Mouse (Mus musculus) CH12.LX (cell line): Measurements from ENCODE around the gene Sart3. TPM values are rescaled to one million over a fixed set of nuclear protein-coding genes. Genes with fewer than 3 reads are reported as not detected.

Source experiments
- DNase-seq: peaks from one replicate; pipeline ENCODE4 v3.0.0-alpha.2; 2013; ENCODE audit errors: extremely low read depth
- H3K27ac ChIP-seq: 2 replicates; pipeline ENCODE4 v1.5.1; 2012; ENCODE audit warnings: low read depth, mild to moderate bottlenecking, control low read depth, moderate library complexity; ENCODE audit not compliant: insufficient read depth
- H3K27me3 ChIP-seq: replicated peaks from 2 replicates; pipeline ENCODE3; 2012; ENCODE audit warnings: inconsistent platforms
- H3K36me3 ChIP-seq, 2 experiments: replicated peaks in 1 of 2; 2 replicates each; pipeline versions ENCODE3 to v1.6.1; 2012; ENCODE audit warnings: inconsistent platforms in 1 of 2, low read length in 1 of 2, mild to moderate bottlenecking in 1 of 2, mixed read lengths in 1 of 2, moderate library complexity in 1 of 2; ENCODE audit not compliant: control insufficient read depth in 1 of 2, insufficient read depth in 1 of 2
- H3K4me1 ChIP-seq, 2 experiments: 2 replicates each; pipeline ENCODE4 v1.6.1; 2012; ENCODE audit warnings: inconsistent platforms in 1 of 2, moderate library complexity in 1 of 2; ENCODE audit not compliant: insufficient read depth in 2 of 2, control insufficient read depth in 1 of 2
- H3K4me2 ChIP-seq: 2 replicates; pipeline ENCODE4 v1.6.1; 2012; ENCODE audit warnings: low read depth, mild to moderate bottlenecking, control low read depth; ENCODE audit not compliant: poor library complexity, insufficient read depth, severe bottlenecking
- H3K4me3 ChIP-seq, 3 experiments: fragments of 150-350 bp in 1 of 3; sonication (generic) in 1 of 3; replicated peaks in 1 of 3; 2 replicates each; pipeline versions ENCODE3 to v1.5.1; 2011 to 2012; ENCODE audit warnings: low read depth in 2 of 3, low read length in 2 of 3, mild to moderate bottlenecking in 2 of 3, moderate library complexity in 2 of 3, control low read depth in 1 of 3, improper control_type of control experiment in 1 of 3, inconsistent platforms in 1 of 3, mixed read lengths in 1 of 3; ENCODE audit not compliant: poor library complexity in 1 of 3
- H3K79me2 ChIP-seq: replicated peaks from 2 replicates; pipeline ENCODE4 v1.6.1; 2012; ENCODE audit warnings: mild to moderate bottlenecking, moderate library complexity; ENCODE audit not compliant: control insufficient read depth, poor library complexity, insufficient read depth, severe bottlenecking; ENCODE audit errors: extremely low read depth
- H3K9ac ChIP-seq: 2 replicates; pipeline ENCODE4 v1.6.1; 2012; ENCODE audit warnings: low read depth, mild to moderate bottlenecking, control low read depth, moderate library complexity; ENCODE audit not compliant: insufficient read depth
- H3K9me3 ChIP-seq: replicated peaks from 2 replicates; pipeline ENCODE3; 2012; ENCODE audit warnings: low read length, inconsistent platforms, mixed read lengths
- BHLHE40 ChIP-seq: IDR thresholded peaks from 2 replicates; pipeline ENCODE4 v1.6.1; 2011; ENCODE audit warnings: mild to moderate bottlenecking, low read depth, low read length, improper control_type of control experiment
- CHD1 ChIP-seq: IDR thresholded peaks from 2 replicates; pipeline ENCODE4 v1.6.1; 2012; ENCODE audit warnings: low read depth, low read length, improper control_type of control experiment, inconsistent platforms
- CTCF ChIP-seq, 2 experiments: IDR thresholded peaks in 1 of 2; conservative IDR thresholded peaks in 1 of 2; 2 replicates each; pipeline ENCODE4 v1.5.1; 2011 to 2012; ENCODE audit warnings: low read depth in 2 of 2, low read length in 2 of 2, improper control_type of control experiment in 1 of 2, inconsistent platforms in 1 of 2, mild to moderate bottlenecking in 1 of 2, moderate library complexity in 1 of 2
- EP300 ChIP-seq: IDR thresholded peaks from 2 replicates; pipeline ENCODE4 v1.6.1; 2011; ENCODE audit warnings: low read length, improper control_type of control experiment
- ETS1 ChIP-seq: conservative IDR thresholded peaks from 2 replicates; pipeline ENCODE4 v1.6.1; 2012; ENCODE audit warnings: low read depth, mild to moderate bottlenecking, inconsistent platforms, low read length, improper control_type of control experiment, moderate library complexity
- IRF4 ChIP-seq: IDR thresholded peaks from 2 replicates; pipeline ENCODE4 v1.6.1; 2014; ENCODE audit warnings: low read depth, mild to moderate bottlenecking, inconsistent platforms, low read length, improper control_type of control experiment
- MAFK ChIP-seq: IDR thresholded peaks from 2 replicates; pipeline ENCODE4 v1.6.1; 2011; ENCODE audit warnings: low read length, improper control_type of control experiment; ENCODE audit not compliant: insufficient replicate concordance
- NRF1 ChIP-seq: IDR thresholded peaks from 2 replicates; pipeline ENCODE4 v1.6.1; 2014; ENCODE audit warnings: low read depth, mild to moderate bottlenecking, inconsistent platforms, low read length, improper control_type of control experiment, moderate library complexity
- POLR2A ChIP-seq: IDR thresholded peaks from 2 replicates; pipeline ENCODE4 v1.6.1; 2011; ENCODE audit warnings: low read depth, mild to moderate bottlenecking, improper control_type of control experiment, low read length
- POLR2AphosphoS2 ChIP-seq: IDR thresholded peaks from 2 replicates; pipeline ENCODE4 v1.6.1; 2011; ENCODE audit warnings: low read depth, low read length, improper control_type of control experiment
- RAD21 ChIP-seq: IDR thresholded peaks from 2 replicates; pipeline ENCODE4 v1.6.1; 2011; ENCODE audit warnings: low read depth, mild to moderate bottlenecking, low read length, improper control_type of control experiment, moderate library complexity
- RCOR1 ChIP-seq: conservative IDR thresholded peaks from 2 replicates; pipeline ENCODE4 v1.6.1; 2012; ENCODE audit warnings: low read depth, mild to moderate bottlenecking, inconsistent platforms, low read length, improper control_type of control experiment
- SMC3 ChIP-seq: IDR thresholded peaks from 2 replicates; pipeline ENCODE4 v1.6.1; 2011; ENCODE audit warnings: low read depth, low read length, improper control_type of control experiment
- TCF12 ChIP-seq: IDR thresholded peaks from 2 replicates; pipeline ENCODE4 v1.6.1; 2014; ENCODE audit warnings: low read depth, mild to moderate bottlenecking, inconsistent platforms, low read length, improper control_type of control experiment
- ZKSCAN1 ChIP-seq: IDR thresholded peaks from 2 replicates; pipeline ENCODE4 v1.6.1; 2012; ENCODE audit warnings: low read depth, inconsistent platforms, low read length, improper control_type of control experiment, borderline replicate concordance
- dilution Hi-C: fragments of 300-500 bp; cut with MboI; formaldehyde crosslinking; loops from 2 replicates; pipeline ENCODE4 v1.14.3; 2020; ENCODE audit warnings: low sequenced_read_pairs; ENCODE audit not compliant: extremely low pct_unique_long_range_greater_than_20kb, extremely low pct_ligation_motif_present
- in situ Hi-C: fragments of 300-500 bp; cut with MboI; formaldehyde crosslinking; loops from 3 replicates; pipeline ENCODE4 v1.14.3; 2019; ENCODE audit warnings: low sequenced_read_pairs, low pct_ligation_motif_present, low pct_unique_long_range_greater_than_20kb, mixed read lengths
- polyA plus RNA-seq: library from polyadenylated mRNA; unstranded; fragments of >175 nt; gene quantifications from 2 replicates; pipeline ENCODE4 v1.2.1, GENCODE M21; 2012; ENCODE audit warnings: low read depth; ENCODE audit not compliant: insufficient read length
- total RNA-seq, 2 experiments: library from RNA; depleted of rRNA; stranded (reverse); fragments of 300-350 nt in 1 of 2; fragments of >200 nt in 1 of 2; gene quantifications; 2 replicates each; pipeline ENCODE4 v1.2.3; 2012 to 2014

Gene Sart3
- total and polyA plus RNA-seq, 3 experiments, result 28.8 to 104 (median 67.0) TPM

DNA sequence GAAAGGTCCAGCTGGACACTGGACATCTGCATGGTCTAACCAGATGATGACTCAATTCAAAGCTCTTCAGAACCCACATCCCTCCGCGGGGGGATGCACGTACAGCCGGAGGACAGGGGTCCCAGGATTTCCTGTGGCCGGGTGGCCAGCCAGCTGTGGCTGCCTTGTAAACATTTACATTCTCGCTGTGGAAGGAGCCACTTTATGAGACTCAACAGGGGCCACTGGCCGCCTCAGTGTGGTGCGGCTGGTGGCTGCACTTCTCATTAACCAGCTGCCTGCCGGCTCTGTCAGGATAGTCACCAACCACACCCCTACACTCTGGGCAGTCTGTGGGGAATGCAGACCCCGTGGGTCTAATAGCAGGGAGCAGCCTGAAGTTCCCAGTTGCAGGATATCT lies 34.1 kb upstream of the Sart3 start:
- no peak overlapping the region for H3K4me2 ChIP-seq
- H3K9ac ChIP-seq, result no peak overlapping the region
- H3K27ac ChIP-seq, result no peak overlapping the region
- peaks cover 18 to 27% of the 10 kb centered on the region in 2 experiments for H3K4me1 ChIP-seq
- peaks cover 2% of the 10 kb centered on the region for H3K9me3 ChIP-seq
- TF ChIP-seq EP300 (no peak), ETS1 (0 out of 2 replicates have a peak, but pooled peaks have one; percentile 25), BHLHE40 (0 out of 2 replicates have a peak, but pooled peaks have one; percentile 21), POLR2AphosphoS2 (no peak), IRF4 (no peak), POLR2A (no peak), TCF12 (peak; percentile 44; the same call in 1 of the 2 replicates), NRF1 (no peak)
- H3K79me2 ChIP-seq, result no peaks in the 10 kb centered on the region
- in situ Hi-C loops, result no loop called here
- no peak for DNase-seq
- H3K36me3 ChIP-seq, result no peaks in the 10 kb centered on the region
- H3K4me3 ChIP-seq, result no peak overlapping the region
- H3K27me3 ChIP-seq, result peaks cover 1% of the 10 kb centered on the region
- dilution Hi-C loops, result no loop called here

GRCm38 (mm10) chr5:113805301-113805700 lies 33.0 kb upstream of the Sart3 start:
- Histone ChIP-seq H3K27ac (no peak overlapping the region), H3K4me1 (peaks cover 18 to 33% of the 10 kb centered on the region in 2 experiments), H3K79me2 (no peaks in the 10 kb centered on the region), H3K9me3 (no peaks in the 10 kb centered on the region), H3K27me3 (peaks cover 1% of the 10 kb centered on the region), H3K4me3 (no peak overlapping the region), H3K9ac (no peak overlapping the region), H3K36me3 (no peaks in the 10 kb centered on the region), H3K4me2 (no peak overlapping the region)
- in situ Hi-C loops (no loop called here), dilution Hi-C loops (no loop called here)
- no peak for TF ChIP-seq POLR2A
- no peak for TF ChIP-seq ETS1
- no peak for TF ChIP-seq BHLHE40
- no peak for TF ChIP-seq CHD1
- TF ChIP-seq CTCF (conservative IDR thresholded peaks at IDR 0.05 in 1 of 2, IDR thresholded peaks at IDR 0.05 in 1 of 2; ENCODE audit: low read depth in 2 of 2, low read length in 2 of 2), result no peak
- no peak for TF ChIP-seq ZKSCAN1
- no peak for TF ChIP-seq IRF4
- TF ChIP-seq TCF12, result no peak
- no peak for TF ChIP-seq RAD21
- no peak for TF ChIP-seq POLR2AphosphoS2
- no peak for TF ChIP-seq RCOR1
- no peak for DNase-seq

- Histone ChIP-seq H3K27ac (no peak overlapping the region), H3K79me2 (no peaks in the 10 kb centered on the region), H3K9me3 (no peaks in the 10 kb centered on the region), H3K4me3 (no peak overlapping the region), H3K4me2 (no peak overlapping the region), H3K9ac (no peak overlapping the region), H3K36me3 (no peaks in the 10 kb centered on the region), H3K27me3 (peaks cover 1% of the 10 kb centered on the region), H3K4me1 (peaks cover 20 to 40% of the 10 kb centered on the region in 2 experiments)
- TF ChIP-seq SMC3, result peak; percentile 36
- peak; percentile 46 for TF ChIP-seq RAD21
- peak in 1 of 2 experiments; percentile 37; a peak in 2 of 4 replicates for TF ChIP-seq CTCF (conservative IDR thresholded peaks at IDR 0.05 in 1 of 2, IDR thresholded peaks at IDR 0.05 in 1 of 2; ENCODE audit: low read depth in 2 of 2, low read length in 2 of 2)
- no peak for TF ChIP-seq MAFK
- in situ Hi-C loops, result no loop called here
- no peak for DNase-seq
- dilution Hi-C loops, result no loop called here
Observed at GRCm38 (mm10) chr5:113804395-113804966, 32.2 kb upstream of the Sart3 start.
